Mouse (Mus musculus) lung, adult 2 months (tissue): ENCODE measurements around the gene Rims1.

Experiments used
- CTCF ChIP-seq: fragments of 200-500 bp; IDR thresholded peaks from 2 replicates; pipeline ENCODE4 v1.5.1; 2011; ENCODE audit warnings: mild to moderate bottlenecking, low read length, control low read depth; ENCODE audit not compliant: insufficient read depth
- POLR2A ChIP-seq: fragments of 200-500 bp; IDR thresholded peaks from 2 replicates; pipeline ENCODE4 v1.6.1; 2011; ENCODE audit warnings: low read depth, mild to moderate bottlenecking, control low read depth, low read length, borderline replicate concordance; ENCODE audit errors: extremely low read depth

DNA sequence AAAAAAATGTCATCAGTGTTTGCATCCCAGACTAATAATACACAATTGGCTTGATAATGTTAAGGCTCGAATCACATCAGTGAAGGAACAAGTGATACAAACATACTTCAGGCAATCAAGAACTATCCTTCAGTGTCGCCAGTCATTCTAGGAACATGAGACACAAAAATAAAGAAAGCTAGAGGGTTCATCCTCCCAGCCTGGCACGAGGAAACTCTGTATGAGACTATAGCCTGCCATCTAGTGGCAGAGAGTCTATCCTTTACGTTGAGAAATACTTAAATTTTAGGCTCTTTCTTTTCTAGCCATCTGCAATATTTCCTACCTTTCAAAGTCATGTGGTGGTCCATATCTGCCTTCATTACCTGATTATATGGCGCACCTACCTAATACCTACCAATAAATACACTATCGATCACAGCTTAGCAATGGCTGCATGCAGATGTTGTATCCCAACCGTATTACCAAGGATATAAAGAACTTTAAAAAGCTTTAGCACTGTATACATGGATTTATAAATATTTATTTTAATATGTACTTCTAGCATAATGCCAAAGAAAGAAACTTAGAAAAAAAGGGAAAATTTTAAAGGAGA, 318.4 kb downstream of the Rims1 start:
- TF ChIP-seq CTCF, result no peak
- TF ChIP-seq POLR2A, result no peak
